Mouse (Mus musculus): ENCODE measurements at regions not wholly inside any gene's neighbourhood (a gene's known extent, or its start where the extent isn't known, plus 50 kb on each side); places are given as distances from the start of the nearest gene placed in this dataset.
A peak's percentile ranks its signal among the peaks of the same experiment; 100 is the strongest.

GRCm38 (mm10) chr1:42472495-42473230 is 222.9 kb upstream of the Pou3f3 start:
- DNase-seq (ENCODE audit: low spot score): no peak

DNA sequence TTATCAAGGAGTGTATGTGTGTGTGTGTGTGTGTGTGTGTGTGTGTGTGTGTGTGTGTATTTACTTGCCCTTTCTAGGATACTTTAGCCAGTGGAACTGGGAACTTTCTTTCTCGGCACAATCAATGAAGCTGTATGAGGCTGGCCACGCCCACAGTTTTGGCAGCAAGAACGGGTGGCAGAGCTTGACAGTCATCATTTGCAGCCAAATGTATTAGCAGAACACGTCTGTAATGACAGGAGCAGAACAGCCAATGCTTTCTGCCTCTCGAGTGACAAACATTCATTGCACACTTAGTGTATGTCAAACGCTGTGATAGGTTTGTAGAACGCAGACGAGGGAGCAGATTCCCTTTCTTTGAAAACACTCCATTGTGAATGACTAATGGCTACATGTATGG is 221.4 kb upstream of the Pou3f3 start:
- peak; percentile 9 for DNase-seq (ENCODE audit: low spot score)

DNA sequence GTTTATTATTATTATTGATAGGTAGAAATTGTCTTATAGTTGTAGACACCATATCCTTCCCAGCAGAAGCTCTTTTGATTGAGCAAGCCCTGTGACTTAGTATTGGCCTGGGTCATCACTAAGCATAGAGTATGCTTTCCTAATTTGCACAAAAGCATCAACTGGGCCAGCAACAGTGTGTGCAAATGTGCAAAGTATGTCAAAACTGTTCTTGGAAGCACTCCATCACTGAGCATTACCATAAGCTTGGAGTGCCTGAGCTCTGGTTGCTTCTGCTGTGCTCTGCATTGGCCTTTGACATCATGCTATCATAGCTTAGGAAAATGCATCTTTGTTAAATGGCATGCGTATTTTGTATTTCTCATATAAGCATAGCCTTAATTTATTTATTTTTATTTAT is 220.7 kb upstream of the Pou3f3 start:
- DNase-seq (ENCODE audit: low spot score): no peak

- no peak for DNase-seq (ENCODE audit: low spot score)
These were observed 219.9 kb upstream of the Pou3f3 start for GRCm38 (mm10) chr1:42475629-42476028.

DNA sequence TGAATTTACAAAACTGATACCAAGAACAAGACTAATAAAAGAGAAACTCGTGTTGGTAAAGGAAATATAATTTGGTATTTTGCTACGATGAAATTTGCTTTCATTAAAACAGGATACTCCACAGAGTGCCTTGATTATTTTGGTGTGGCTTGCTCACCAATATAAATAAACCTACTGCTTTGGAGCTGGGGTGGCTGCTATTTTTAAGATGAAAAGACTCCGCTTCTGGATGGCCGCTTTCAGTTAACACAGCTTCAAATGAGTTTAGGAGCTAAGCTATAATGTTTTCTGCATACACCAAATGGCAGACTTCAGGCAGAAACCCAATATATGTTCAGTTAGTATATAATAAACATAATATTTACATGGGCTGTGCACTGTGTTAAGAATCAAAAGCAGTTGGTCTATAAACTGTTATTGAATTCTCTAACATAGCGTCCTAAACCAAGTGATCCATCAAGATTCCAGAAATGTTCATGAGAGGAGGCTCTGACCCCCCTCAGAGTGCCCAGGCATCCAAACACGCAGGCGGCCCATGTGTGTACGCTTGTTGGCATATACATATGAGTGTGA is 215.1 kb upstream of the Pou3f3 start:
- no peak for DNase-seq (ENCODE audit: low spot score)

GRCm38 (mm10) chr1:42489563-42489962 is 206.0 kb upstream of the Pou3f3 start:
- DNase-seq (ENCODE audit: low spot score): no peak

DNA sequence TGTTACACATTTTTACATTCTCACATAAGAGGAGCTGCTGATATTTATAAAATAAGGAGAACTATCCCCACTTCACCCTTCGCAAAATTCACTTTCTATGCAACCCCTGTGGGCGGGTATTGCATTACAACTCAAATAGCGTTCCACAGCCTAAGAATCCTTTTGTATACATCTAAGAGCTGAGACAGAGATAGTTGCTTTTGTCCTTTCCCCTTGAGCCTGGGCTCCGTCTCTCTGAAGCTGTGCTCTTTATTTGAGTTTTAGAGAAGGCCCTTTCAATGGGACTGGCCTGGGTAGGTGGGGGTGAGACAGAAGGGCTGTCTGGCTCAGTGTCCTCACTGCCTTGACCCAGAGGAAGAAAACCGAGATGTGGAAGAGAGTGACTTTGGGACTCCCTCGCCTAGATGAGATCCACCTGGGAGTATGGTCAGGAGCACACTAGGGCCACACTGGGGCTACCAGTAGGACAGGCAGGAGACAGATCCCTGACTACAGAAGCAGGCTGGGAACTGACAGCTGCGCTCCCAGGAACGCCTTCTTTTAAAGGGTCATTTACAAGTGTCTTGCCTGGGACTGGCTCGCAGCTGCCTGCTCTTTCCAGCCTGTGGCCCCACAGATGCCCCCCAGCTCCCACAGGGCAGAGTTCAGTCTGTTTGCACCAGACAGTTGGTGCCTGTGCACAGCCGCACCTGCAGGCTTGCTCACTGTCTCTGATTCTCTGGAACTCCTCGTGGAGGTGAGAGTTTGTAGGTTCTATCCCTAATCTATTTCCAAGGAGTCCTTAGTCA is 204.5 kb upstream of the Pou3f3 start:
- no peak for DNase-seq (ENCODE audit: low spot score)

DNA sequence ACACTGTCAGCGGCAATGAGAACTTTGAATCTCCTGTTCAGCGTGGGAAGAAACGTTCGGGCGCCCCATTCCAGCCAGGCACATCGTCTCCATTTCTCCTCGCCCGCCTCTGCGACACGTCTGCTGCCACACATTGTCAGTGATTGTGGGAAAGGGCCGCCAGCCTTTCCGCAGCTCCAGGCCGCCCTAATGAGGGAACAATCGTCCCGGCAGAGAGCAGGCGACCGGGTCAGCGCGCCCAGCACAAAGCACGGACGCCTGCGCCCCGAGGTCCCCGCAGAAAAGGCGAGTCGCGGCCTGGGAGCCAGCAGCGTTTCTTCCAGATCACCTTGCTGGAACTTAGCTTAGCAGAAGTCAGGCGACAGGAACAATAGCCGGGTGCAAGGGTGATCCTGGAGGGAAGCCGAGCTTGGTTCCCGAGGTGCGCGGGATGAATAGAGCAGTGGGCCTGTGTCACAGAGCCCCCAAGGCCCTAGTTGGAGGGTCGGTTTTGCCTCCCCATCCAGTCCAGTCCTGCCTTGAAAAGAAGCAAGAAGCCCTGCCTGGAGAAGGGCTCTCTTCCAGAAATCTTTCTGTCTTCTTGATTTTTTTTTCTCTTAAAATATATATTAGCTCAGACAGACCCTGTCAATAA is 203.8 kb upstream of the Pou3f3 start:
- DNase-seq (ENCODE audit: low spot score): no peak

DNA sequence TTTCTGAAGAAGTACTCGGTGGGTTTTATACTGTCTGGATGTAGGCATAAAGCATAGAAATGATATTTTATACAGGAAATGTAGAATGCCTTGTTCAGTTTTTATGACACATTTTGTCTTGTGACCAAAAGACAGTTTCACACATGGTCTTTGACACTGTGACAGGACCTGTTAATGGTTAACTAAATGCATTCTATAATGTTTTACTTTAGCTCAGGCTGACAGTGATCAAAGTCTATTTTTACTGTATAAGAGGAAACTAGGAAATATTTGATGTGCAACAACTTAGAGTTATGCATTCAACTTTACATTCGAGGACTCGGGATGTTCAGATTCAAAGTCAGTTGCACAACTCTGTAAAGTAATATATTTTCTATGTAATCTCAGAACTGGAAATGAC is 199.5 kb upstream of the Pou3f3 start:
- no peak for DNase-seq (ENCODE audit: low spot score)

DNA sequence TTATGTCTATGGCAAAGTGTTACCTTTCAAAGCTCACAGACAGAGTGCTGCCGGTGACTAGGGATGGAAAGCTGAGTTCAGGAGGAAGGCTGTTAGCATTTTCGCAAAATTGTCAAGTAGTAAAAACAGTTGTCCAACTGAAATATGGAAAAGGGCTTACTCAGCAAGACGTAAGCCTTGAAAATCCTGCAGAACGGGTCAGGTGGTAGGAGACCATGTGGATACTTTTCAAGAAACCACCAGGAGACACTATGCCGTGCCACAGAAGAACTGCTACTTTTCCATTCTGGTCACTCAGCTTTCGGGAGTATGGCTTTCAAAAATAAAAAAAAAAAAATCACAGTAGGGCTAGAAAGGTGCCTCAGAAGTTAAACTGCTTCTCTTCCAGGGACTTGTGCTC is 199.1 kb upstream of the Pou3f3 start:
- no peak for DNase-seq (ENCODE audit: low spot score)

DNA sequence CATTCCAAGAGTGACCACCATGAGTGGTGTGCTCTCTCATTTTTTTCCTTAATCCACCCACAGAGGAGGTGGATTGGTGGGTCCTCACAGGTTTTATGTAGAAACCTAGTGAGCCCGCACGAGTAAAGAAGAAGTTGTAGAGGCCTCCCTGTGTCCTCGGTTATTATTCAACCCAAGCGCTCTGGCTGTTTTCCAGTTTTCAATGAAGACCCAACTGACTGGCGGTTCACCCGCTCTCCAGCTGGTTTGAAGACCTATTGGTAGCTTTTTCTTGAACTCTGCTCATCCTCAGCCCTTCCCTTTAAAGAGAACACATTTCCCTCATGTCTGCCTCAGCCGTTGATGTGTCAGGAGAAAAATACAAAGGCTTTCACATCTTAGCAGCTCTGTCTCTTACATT is 196.7 kb upstream of the Pou3f3 start:
- DNase-seq (ENCODE audit: low spot score): no peak

GRCm38 (mm10) chr1:42504491-42504890 is 191.1 kb upstream of the Pou3f3 start:
- no peak for DNase-seq (ENCODE audit: low spot score)

DNA sequence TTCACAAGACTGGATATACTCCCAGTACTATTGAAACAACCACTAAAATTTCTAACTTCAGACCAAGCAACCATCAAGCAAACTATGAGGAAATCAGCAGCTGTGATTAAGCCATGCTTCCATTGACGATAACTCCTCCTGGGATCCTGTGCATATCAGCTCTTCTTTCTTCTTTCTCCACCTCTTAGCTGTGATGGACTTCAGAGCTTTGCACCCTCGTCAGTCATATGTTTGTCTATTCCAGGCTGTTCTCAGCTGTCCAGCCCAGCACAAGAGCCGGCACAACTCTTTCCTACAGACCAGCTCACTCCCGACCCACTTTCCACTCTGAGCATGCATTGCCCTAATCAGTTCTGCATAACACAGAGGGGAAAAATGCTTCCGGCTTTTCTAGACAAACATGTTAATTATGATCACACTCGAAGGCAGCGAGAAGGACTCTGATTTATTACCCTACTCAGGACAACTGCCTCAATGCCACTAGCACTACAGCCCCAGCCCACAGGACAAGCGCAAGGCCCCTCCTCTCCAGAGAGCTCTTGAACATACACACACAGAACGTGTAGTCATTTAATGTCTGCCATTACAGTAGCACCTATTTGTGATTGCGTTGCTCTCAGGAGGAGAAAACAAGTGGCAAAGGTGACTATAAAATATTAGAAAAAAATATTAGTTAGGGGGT is 190.4 kb upstream of the Pou3f3 start:
- no peak for DNase-seq (ENCODE audit: low spot score)

GRCm38 (mm10) chr1:42514417-42514816 is 181.2 kb upstream of the Pou3f3 start:
- no peak for DNase-seq (ENCODE audit: low spot score)

GRCm38 (mm10) chr1:42524401-42524800 is 171.2 kb upstream of the Pou3f3 start:
- DNase-seq (ENCODE audit: low spot score): no peak

DNA sequence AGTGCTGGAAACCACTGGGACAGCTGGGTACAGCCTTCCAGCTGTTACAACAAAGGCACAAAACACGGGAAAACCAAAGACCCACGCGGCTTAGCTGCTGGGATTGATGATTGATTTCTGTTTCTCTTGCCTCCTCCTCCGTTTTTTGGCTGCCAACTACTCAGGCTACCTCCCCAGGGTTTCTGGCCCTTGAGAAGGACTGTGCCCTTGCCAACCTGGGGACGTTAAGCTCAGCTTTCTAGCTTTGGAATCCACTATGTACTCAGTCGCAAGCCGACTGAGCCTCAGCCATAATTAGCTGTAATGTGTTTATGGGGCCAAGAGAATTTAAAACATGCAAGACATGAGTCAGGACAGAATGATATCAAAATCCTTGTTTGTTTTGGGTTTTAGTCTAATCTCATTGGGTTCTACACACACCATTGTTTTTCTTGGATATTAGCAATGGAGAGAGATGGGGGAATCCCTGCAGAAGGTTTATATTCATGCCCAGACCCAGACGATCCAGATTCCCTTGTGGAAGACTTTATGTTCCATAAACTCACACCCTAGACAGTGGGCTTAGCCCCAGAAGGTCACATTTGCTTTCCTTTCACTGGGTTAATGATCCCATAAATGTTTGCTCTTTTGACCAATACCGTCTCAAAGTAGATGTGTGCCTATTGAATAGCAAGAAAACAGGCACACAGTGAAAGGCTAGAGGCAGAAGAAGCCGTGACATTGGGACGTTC is 167.7 kb upstream of the Pou3f3 start:
- DNase-seq (ENCODE audit: low spot score): no peak

- no peak for DNase-seq (ENCODE audit: low spot score)
These were observed 162.7 kb upstream of the Pou3f3 start for GRCm38 (mm10) chr1:42532908-42533307.

DNA sequence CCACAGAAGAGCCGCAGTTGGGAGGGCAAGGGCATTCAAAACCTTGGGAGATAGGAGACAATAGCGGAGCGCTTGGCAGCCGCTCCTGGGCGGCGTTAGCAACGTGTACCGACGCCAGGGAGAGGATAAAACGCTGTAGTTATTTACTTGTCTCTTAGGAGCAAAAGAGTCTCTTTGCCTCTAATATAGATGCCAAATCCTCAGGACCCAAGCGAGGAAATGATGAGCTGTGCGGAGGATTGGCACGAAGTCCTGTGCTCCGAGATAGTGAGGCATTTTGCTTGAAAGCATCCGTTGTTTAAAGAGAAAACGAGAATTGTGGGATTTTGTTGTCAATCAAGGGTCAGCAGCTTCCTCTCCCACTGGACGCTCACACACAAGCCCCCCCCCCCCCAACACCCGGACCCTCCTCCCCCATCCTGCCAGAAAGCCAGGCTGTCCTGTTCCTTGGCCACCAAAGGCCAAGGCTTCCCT is 156.5 kb upstream of the Pou3f3 start:
- peak; percentile 16 for DNase-seq (ENCODE audit: low spot score)

DNA sequence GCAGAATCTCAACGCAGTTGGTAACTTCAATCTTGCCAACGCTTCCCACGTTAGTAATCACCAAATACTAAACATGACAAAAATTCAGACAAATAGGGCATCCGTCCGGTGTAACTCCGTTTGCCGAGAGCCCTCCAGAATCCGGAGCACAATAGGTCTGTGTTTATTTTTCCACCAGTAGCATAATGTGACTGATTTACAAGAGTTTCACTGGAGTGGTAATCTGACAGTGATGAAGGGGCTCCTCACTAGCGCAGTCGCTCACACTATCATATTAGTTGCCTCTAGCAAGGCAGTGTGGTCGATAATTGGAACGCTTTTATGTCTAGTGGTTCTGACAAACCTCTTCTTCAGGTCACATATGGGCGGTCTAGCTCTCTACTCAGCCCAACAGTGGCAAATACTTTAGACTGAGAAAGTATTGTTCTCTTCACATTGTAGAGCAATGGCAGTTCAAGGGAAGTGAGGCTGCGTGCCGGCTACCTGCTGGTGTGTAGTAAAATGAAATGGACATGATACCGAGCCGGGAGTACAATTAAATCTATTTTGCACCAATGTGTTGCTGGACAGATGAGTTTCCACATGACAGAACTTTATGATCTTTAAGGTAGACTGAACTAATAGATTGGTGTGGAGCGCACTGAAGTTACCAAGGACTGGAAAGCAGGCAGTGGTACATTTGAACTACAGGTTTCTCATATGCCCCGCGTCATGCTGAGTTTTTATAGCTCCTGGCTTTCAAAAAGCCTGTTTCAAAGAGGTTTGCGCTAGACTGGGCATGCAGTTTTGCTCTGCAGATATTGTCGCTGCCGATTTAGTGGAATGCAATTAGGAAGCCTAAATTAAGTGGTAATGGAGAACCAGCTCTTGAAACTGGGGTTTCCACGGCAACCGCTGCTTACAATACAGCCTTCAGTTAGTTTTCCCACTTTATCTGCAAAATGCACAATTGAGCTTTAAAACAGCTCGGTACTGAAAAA is 155.7 kb upstream of the Pou3f3 start:
- DNase-seq (ENCODE audit: low spot score): peak; percentile 53

GRCm38 (mm10) chr1:42541991-42542390 is 153.6 kb upstream of the Pou3f3 start:
- DNase-seq (ENCODE audit: low spot score): no peak

All from layer of hippocampus, adult 9-10 months (tissue).